Mouse (Mus musculus) megakaryocyte progenitor cell, adult 5-6 weeks (primary cell): ENCODE measurements around the gene Atp8a2. TPM values are rescaled to one million over a fixed set of nuclear protein-coding genes. Genes with fewer than 3 reads are reported as not detected.
A peak's percentile ranks its signal among the peaks of the same experiment; 100 is the strongest.

Experiments used
- ATAC-seq: replicated peaks from 2 replicates; pipeline ENCODE4 v1.8.0; 2016; ENCODE audit warnings: mild to moderate bottlenecking, moderate TSS enrichment, inconsistent platforms; ENCODE audit not compliant: poor library complexity
- total RNA-seq, 2 experiments: library from RNA; stranded (forward) in 1 of 2; stranded (reverse) in 1 of 2; fragments of 157-497, 149-512 nt in 1 of 2; fragments of 200-1000 nt in 1 of 2; gene quantifications; 2 replicates each; pipeline versions ENCODE4 v1.2.3 to v1.2.4; 2015 to 2017

Gene Atp8a2
- total RNA-seq, 2 experiments from 2014 or later: 0.32 to 0.37 TPM

DNA sequence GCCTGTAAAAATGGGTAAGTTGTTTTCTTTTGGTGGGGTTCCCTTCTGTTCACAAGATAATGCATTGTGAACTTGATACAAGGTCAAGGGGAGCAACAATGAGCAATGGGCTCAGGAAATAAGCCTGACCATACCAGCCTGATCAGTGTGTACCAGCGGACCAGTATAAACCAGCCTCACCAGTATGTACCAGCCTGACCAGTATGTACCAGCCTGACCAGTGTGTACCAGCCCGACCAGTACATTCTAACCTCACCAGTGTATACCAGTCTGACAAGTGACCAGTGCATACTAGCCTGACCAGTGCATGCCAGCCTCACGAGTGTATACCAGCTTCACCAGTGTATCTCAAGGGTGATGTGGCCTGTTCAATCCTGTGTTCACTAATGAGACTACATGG lies 33.6 kb downstream of the Atp8a2 start:
- ATAC-seq: no peak

DNA sequence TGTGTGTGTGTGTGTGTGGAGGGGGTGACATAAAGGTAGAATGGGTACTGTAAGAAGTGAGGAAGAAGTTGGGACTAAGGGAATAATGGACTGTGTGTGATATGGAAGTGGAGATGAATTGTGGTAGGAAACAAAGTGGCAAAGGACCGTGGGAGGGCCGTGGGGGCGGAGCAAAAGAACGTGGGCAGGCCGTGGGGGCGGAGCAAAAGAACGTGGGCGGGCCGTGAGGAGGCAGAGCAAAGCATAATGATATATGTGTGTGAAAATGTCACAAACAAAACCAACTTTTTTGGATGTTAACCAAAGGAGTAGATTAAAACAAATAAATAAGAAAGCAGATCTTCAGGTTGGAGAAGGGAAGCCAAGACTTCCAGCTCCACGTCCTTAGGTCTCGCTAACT lies 44.6 kb downstream of the Atp8a2 start:
- ATAC-seq: no peak

DNA sequence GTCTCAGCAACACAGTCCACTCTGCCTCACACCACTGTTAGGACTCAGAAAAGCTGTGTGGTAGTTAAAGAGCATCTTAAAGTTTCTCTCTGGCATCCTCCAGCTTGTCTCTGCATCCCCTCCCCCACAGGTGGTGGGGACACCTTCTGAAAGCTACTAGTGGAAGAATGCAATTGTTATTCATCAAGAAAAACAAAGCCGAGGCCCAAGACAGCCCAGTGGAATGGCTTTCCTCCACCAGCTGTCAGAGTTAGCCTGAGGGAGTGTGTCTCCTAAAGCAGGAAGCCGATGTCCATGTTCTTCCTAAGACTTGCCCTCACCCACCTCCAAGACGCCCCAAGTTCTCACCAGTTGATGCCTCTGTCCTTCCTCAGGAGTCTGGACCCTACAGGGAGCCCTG lies 48.1 kb downstream of the Atp8a2 start:
- ATAC-seq: no peak

DNA sequence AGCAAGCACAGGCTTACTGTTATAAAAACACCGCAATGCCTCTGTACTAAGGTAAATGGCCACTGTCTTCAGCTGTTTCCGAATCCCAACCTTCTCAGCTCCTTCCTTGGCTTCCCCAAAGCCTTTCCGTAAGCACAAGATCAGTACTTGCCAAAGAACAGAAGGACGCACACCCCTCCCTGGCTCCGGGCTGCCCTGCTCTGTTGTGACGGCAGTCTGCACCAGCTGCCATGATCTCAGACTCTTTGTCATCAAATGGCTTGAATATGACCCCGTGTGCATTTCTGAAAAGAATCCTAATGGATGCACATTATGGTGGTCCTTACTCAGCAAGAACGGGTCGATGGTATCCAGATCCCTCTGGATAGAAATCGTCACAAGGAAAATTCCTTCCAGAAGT lies 53.7 kb downstream of the Atp8a2 start:
- no peak for ATAC-seq

DNA sequence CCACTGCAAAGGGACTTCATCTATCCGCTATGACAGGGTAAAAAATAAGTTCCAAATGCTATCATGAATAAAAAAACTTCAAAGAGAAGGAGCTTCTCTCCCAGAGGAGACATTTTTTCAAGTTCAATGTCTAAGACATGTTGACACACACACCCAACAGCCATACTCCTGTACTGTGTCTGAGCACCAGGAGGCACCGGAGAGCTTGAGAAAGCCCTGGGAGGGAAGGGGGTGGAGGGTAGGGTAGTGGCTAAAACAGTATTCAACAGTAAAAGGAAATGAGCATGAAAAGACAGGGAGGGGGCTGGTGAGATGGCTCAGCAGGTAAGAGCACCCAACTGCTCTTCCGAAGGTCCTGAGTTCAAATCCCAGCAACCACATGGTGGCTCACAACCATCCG lies 58.6 kb downstream of the Atp8a2 start:
- ATAC-seq: peak; percentile 84

DNA sequence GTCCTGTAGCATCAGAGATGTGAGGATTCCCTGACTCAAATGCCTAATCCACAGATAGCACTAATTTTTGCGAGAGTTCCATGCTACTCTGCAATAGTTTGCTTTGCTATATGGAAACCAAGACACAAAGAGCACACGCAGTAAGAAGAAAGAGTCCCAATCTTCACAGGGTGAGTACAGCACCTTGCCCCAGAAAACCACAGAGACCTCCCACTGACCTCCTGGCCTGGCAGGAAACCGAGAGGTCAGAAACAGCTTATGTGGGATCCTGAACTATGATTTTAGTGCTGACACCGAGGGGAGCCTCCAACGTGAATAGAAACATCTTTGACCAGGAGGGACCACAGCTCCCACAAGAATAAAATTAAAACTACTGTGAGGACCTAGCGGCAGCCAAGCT lies 59.2 kb downstream of the Atp8a2 start:
- ATAC-seq: no peak

DNA sequence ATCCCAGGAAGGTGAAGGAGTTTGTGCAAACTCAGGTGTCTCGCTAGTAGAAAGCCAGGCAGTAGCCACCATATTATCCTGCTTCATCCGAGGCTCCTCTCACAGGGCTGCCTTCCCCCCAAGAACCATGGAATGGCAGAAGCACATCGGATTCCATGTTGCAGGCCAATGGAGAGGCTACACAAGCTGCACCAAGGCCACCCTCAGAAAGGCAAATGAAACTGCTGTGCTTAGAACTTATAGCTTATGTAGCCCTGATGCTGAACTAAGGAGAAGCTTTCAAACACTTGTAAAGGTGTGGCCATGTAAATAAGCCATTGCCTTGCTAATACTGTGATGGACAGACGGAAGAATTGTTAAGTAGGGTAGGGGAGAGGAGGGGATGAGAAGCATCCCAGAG lies 61.2 kb downstream of the Atp8a2 start:
- ATAC-seq: no peak

DNA sequence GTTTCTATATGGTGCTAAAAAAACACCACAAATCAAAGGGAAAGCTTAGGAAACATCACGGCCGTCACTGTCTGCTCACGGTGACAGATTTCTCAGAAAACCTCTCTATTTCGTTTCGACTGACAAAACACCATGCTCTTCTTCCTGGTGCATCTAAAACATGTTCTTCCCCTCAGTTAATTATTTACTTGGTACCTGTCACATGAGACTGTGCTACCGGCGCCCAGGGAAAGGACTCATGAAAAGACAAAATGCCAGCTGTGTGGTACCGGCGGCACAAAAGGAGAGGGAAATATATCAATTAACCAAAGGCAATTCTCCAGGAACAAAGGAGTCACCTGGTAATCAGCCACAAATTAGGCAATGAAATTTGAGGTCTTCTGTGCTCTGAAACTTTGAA lies 62.3 kb downstream of the Atp8a2 start:
- ATAC-seq: no peak

DNA sequence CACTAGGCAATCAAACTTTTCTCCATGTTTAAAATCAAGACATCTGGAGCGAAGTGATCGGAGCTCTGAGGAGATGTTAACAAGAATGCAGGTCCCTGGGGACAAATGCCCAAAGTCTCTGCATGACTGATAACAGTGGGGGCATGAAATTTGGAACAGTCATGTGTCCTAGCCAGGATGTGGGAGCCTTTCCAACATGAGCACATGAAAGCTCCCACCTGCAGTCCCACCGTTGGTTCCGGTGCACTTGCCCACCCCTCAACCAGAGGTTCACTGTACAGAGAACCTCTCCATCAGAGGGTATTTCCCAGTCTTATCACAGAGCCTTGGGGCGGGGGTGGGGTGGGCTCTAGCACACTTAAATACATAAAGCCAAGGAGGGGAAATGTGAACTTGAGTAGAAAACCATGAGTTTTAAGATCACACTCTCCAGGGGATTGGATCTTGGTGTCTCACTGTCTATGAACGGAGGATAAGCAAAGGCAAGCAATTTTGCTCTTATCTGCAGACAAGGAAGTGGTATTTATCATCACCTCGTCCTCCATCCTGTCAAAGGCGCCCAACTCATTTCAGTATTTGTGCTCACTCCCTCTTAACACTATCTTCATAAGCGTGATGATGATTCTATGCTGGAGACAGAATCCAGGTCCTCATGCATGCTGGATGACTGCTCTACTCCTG lies 65.6 kb downstream of the Atp8a2 start:
- no peak for ATAC-seq

DNA sequence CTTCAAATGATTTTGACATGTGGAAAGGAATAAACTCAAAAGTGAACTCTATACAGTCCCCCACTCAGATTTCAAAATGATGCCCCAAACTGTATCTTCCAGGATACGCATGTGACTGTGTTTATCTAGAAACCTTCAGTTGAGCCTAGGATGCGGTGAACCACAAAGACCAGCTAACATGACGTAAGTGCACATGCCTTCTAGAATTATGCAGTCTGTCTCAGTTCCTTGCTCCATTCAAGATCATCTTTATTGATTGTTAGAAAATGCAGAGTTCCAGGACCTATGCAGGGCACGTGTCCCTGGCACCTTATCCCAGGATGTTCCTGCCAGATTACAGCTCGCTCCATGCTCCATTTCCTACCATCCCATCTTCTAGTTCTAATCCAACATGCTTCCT lies 67.4 kb downstream of the Atp8a2 start:
- peak; percentile 95 for ATAC-seq

DNA sequence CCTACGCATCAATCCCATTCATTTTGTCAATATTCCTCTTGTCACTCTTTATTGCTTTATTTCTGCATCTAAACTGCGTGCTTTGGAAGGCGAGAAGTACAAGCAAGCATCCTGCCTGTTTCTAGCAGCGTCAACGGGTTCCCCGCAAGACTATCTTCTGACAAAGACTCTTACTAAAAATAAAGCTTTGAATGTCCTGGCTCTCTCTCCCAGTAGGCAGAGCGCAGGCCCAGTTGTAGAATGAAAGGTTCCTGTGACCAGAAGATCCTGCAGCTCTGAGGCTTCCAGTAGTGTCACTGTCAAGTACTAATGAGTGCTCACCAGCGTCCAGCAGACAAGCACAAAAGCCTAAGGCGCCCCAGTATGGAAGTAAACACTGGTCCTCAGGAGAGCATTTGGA lies 71.8 kb downstream of the Atp8a2 start:
- ATAC-seq: no peak

DNA sequence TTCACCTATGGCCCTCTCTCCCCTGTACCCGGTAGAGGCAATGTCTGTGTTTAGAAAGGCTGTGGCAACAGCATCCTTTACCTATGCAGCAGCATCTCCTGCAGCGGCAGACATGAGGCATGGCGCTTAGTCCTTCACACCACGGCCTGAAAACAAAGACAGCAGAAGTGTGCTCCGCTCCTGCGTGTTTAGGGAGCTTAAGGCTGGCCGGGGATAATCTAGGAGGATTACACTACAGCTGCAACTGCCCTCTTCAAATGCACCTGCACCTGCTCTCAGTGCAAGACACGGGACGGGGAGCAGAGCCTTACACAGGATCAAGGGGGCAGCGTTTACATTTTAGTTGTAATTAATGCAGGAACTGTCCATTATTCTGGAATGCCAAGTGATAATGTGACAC lies 75.4 kb downstream of the Atp8a2 start:
- no peak for ATAC-seq

DNA sequence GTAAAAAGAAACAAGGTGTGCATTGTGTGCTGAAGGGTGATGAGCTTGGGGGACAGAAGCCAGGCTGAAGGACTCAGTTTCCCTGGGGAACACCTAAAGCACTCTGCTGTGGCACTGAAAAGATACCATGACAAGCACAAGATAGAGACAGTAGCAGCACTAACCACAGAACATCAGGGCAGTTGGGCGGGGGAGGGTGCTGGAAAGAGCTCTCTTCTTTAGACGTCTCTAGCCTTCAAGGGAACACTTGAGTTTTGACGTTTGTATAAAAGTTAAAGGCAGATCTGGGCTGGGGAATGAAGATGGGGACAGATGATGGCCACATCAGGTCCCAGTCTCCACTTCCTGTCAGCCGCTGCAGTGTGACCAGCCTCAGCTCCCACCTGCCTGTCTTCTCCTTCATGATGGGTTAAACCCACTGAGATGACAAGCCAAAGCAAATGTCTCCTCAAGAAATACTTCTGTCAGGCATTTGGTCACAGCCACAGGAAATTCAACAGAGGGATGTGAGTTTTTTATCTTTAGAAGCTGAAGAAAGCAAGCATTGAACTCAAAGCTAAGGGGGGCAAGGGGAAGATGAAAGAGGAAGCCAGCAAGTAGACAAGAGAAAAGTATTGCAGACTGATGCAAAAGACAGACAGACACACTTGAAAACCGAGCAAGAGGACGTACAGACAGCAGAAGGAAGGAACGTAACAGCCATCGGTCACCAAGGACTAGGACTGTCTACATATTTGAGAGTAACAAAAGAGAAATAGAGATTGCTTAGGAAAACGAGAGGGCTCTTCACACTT lies 79.0 kb downstream of the Atp8a2 start:
- ATAC-seq: peak; percentile 64

DNA sequence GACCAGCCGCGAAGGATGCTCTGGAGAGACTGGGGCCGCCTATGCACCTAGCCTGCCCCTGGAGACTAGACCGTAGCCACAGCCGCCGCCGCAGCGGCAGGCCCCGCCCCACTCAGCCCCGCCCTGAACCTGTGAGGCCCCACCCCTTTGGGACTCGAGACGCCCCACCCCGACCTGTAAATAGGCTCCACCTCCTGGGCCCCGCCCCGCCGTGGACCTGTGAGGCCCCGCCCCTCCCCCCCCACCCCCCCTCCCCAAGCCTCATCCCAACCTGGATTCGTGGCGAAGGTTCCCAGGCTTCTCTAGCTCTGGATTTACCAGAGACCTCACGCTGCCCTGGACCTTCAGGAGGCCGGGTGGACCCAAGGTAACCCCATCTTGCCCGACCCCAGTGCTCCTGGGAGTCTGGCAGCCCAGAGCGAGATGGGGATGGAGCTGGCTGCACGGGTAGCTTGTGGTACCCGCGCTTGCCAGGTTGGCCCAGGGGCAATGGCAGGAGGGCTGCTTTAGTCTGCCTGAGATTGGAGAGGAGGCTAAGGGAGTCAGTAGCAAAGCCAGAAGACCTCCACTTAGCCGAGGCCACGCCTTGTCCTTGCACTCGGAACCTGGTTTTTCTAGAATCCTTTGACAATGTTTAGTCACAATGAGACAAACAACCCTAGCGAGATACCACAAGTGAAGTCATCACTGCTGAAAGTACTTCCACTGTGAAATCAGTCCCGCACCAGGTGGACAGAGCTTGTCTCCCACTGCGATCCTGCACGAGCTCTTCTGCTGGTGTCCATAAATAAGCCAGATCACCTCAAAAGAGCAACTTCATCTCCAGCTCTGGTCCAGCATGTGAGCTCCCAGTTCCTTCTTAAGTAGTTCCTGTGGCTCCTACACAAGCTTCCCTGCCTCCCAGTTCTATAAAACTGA lies 109.9 kb downstream of the Atp8a2 start:
- ATAC-seq: peak; percentile 77

DNA sequence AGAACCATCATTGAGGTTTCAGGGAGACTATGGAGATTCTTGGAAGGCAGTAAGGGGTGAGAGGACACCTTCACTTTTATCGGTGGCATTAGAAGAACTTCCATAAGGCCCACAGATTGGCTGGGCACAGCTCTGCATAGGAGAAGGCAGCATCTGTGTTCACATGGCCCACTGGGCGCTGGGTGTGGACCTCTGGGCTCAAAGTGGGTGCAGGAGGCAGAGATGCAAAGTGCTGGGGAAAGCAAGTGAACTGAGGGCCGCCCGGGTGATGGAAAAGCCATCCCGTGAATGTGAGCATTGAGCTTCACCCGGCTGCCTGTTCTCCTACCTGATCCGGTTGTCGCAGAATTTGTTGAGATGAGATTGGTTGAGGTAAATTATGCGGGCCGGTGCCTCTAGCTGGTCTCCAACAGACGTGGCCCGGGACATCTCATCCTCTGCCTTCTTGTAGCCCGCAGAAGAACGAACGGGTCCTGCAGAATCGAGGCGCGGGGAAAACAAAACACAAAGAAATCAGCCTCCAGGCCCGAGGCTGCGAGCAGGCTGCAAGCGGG lies 110.6 kb downstream of the Atp8a2 start:
- no peak for ATAC-seq

DNA sequence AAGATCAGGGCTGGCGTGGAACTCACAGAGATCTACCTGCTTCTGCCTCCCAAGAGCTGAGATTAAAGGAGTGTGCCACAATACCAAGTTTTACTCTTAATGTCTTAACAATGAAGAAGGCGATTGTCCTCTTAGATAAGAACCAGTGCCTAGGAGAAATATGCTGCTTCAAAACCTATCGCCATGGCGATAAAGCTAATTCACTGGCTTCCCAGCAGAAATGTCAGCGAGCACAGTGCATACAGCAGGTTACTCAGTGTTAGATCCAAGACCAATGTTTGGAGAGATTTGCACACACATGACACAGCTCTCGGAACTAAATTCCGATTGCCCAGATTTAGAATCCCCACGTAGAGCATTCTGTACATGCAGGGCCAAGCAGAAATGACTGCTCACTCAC lies 114.2 kb downstream of the Atp8a2 start:
- ATAC-seq: no peak

DNA sequence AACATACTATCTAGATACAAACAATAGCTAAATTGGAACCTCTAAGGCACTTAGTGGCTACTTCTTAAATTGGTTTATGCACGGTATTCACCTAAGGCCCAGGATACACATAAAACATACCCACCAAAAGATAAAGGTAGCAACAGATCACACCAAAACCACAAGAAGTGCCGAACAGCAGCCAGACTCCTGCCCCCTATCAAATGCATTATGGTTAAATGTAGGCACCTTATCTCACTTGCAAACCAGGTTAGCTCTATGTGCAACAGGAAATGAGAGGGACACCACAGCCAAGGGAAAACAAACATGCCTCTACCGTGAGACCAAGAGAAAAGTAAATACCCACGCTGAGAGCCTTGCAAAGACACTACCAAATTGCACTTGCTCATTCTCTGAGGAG lies 124.5 kb downstream of the Atp8a2 start:
- peak; percentile 39 for ATAC-seq

DNA sequence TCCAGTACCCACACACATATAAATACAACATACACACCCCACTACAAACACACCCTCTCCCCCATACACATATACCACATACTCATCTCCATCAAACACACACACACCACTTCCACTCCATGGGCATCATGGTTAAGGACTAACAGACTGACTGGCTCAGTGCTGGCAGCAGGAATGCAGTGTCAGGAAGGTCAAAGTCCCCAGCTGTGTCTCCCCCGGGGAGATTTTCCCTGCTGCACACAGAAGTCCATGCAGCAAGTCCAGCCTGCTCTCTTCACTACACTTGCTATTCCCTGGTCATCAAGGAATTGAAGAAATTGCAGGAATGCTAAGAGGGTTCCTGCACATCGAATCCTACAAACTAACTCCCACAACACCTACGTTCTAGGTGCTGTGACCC lies 131.8 kb downstream of the Atp8a2 start:
- ATAC-seq: no peak

DNA sequence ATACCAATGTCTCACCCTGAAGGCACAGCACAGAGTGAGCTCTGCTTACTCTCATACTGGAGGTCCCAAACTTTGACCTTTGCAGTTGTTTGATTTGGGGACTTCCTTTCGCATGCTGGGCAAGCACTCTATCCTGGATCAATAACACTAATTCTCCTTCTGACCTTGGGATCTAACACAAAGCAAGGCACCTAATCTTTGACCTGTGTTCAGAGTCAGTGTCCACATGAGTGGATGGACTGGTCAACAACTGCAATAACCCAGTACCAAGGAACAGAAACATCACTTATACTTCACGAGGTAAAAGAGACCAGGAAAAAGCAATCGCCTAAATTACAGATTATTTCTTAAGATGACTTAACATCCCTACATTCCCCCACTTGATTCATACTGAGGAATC lies 136.0 kb downstream of the Atp8a2 start:
- ATAC-seq: no peak

DNA sequence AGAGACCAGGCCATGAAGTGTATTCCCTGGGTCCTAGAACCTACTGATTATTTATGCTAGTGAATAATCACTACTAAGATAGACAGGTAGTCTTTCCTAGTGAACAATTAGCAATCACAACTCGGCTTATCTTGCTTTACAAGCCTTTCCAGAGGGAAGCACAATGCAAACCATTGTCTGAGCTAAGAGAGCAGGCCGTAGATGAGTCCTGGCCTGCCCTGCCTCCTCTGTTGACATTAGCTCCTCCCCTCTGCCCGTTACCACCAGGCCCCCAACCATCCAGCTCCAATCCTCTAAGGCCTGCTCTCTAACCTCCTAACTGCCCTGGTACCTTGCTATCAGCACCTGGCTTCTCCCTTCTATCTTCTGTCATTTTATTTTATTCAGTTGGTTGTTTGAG lies 138.1 kb downstream of the Atp8a2 start:
- no peak for ATAC-seq

DNA sequence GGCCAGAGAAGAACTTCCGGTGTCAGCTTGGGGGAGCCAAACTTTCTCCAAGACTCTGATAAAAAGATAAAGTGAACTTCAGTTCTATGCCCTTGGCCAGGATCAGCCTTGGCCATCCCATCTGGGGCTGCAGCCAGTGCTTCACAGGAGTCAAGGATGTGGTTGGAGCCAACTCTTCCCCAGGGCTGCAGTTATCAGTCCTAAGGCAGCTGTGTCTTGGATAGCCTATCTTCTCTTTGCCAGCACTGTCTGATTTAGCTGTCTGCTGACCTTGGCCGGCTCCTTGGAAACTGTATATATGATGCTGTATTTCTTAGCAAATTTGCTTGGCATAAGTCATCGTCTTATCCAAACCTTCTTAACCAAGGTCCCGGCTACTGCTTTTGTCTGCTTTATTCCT lies 141.7 kb downstream of the Atp8a2 start:
- peak; percentile 50 for ATAC-seq
